Mouse (Mus musculus): ENCODE measurements around the gene Tbk1. TPM values are rescaled to one million over a fixed set of nuclear protein-coding genes. Genes with fewer than 3 reads are reported as not detected.
A peak's percentile ranks its signal among the peaks of the same experiment; 100 is the strongest.

Tbk1 gene
- polyA plus RNA-seq, 1 experiment from 2014 or later: 104 TPM

DNA sequence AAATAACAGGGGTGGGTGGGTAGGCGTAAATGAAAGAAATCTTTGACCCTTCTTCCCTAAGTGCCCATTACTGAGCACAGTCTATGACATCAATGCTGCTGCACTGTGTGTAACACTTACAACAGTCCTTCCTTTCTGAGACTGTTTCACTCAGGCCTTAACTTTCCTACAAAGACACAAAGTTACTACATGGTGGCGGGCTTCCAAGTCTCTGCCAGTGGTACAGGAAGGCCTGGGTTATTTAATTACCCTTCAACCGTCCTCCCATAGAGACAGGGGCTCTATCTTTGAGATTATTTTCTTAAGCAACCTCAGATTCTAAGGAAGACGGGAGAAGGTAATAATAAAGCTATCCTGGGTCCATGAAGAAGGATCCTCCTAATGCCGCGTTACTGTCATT lies 25.9 kb upstream of the Tbk1 start:
- Histone ChIP-seq H3K79me2 (ENCODE audit: inconsistent target) (no peaks in the 10 kb centered on the region), H3K36me3 (ENCODE audit: inconsistent target) (peaks cover 70% of the 10 kb centered on the region), H3K27ac (no peak overlapping the region), H3K4me3 (ENCODE audit: inconsistent target) (no peak overlapping the region)
- 98% methylated on average over 6 of the region's 6 CpGs for WGBS (ENCODE audit: missing documents)

DNA sequence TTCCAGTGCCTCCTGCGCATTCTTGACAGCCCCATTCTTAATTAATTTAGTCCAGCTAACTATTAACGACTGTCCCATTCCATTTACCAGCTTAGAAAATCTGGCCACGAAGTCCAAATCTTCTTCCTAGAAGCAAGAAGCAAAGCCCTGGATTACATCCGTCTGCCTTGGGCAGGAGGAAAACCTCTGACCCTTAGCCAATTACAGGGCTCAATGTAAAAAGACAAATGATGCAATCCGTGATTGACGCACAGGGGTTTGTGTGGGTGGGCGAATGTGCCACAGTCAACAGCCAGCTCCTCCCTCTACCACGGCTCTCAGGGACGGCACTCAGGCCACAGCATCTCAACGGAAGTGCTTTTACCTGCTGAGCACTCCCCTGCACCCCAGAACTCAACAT lies 25.0 kb upstream of the Tbk1 start:
- no peak overlapping the region for H3K4me3 ChIP-seq (ENCODE audit: inconsistent target)
- H3K36me3 ChIP-seq (ENCODE audit: inconsistent target): peaks cover 70% of the 10 kb centered on the region
- H3K27ac ChIP-seq: no peak overlapping the region
- WGBS (ENCODE audit: missing documents): 78% methylated on average over 8 of the region's 10 CpGs
- H3K79me2 ChIP-seq (ENCODE audit: inconsistent target): no peaks in the 10 kb centered on the region

DNA sequence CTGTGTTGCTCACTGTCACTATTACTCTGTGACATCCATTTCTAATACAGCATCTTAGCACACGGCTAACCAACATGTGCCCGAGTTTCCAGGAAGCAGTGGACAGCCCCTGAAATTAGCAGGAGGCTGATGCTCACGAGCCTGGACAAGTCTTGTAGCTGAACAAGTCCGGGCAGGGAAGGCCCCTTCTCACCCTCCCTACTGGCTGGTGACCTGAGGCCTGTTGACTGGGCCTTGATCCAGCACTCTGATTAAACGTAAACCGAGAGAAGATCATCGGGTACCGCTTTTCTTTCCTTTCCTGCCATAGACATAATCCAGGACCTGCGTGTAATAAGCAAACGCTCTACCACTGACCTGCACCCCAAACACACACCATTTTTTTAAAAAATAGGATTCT lies 21.6 kb upstream of the Tbk1 start:
- Histone ChIP-seq H3K36me3 (ENCODE audit: inconsistent target) (peaks cover 81% of the 10 kb centered on the region), H3K4me3 (ENCODE audit: inconsistent target) (no peak overlapping the region), H3K27ac (no peak overlapping the region), H3K79me2 (ENCODE audit: inconsistent target) (no peaks in the 10 kb centered on the region)
- WGBS (ENCODE audit: missing documents): 91% methylated on average over 10 of the region's 10 CpGs

DNA sequence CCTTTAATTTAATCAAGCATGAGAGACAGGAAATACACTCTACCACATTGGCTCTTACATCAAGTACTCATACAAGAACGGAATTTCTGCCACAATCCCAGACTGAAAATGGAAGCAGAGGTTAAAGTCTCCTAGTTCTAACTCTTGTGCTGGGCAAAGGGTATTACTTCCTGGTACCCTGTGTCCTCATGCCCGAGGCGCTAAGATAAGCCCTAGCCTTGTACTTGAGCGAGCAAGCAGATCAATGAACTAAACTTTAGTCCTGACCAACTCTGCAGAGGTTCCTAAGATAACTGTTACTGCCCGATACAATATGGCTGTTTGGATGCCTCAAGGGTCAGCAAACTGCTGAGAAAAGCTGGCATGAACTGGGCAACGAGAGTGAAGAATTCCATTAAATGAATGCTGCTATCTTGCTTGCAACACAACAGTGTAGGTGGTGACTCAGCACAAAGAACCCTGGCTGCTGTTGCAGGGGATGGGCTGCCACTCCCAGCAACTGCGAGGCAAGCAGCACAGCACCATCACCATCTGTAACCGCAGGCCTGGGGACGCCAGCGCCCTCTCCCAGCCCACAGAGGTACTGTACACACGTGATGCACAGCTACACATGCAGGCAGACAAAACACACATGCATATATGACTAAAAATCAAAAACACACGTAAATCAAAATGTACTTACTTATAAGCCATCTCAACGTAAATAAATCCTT lies 18.2 kb upstream of the Tbk1 start:
- H3K27ac ChIP-seq: no peak overlapping the region; the same call in 1 of the 2 replicates
- peaks cover 84% of the 10 kb centered on the region for H3K36me3 ChIP-seq (ENCODE audit: inconsistent target)
- H3K79me2 ChIP-seq (ENCODE audit: inconsistent target): peaks cover 19% of the 10 kb centered on the region
- WGBS (ENCODE audit: missing documents): 93% methylated on average over 12 of the region's 13 CpGs
- no peak overlapping the region for H3K4me3 ChIP-seq (ENCODE audit: inconsistent target)

DNA sequence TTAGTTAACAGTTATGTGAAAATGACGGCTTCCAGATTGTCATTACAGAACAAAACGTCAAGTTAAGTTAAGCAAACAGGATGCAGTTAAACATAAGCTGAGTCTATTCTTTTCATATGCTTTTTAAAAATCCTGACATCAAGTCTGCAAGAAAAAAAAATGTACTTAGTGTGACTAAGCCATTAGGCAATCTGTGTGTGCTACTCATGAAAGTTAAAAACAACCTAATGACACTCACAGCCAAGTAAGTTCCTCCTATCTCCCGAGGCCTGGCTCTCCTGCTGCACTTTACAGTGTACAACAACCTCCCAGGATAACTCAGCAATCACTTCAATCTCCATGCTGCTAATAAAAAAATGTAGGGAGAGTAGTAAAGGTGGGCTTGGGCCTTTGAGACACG lies 17.0 kb upstream of the Tbk1 start:
- 42% methylated on average over 4 of the region's 4 CpGs for WGBS (ENCODE audit: missing documents)
- Histone ChIP-seq H3K27ac (peak overlapping the region; percentile 79), H3K36me3 (ENCODE audit: inconsistent target) (peaks cover 81% of the 10 kb centered on the region), H3K79me2 (ENCODE audit: inconsistent target) (peaks cover 19% of the 10 kb centered on the region), H3K4me3 (ENCODE audit: inconsistent target) (no peak overlapping the region)

DNA sequence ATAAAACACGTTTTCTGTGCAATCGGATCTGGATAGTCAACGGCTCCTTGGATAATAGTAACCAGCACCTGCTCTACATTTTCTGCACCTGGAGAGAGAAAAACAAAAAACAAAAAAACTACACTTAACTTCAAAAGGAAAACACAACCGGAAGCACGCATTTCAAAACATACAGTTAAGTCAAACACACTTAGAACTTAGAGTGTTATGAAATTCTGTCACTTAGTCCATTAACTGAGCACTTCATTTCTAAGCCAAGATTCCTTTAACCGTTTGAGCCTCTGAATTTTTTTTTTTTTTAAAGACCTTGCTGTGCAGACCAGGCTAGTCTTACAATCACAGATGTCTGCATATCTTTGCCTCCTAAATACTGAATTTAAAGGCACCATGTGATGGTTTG lies 14.7 kb upstream of the Tbk1 start:
- Histone ChIP-seq H3K36me3 (ENCODE audit: inconsistent target) (peaks cover 58% of the 10 kb centered on the region), H3K79me2 (ENCODE audit: inconsistent target) (peaks cover 19% of the 10 kb centered on the region), H3K27ac (no peak overlapping the region), H3K4me3 (ENCODE audit: inconsistent target) (no peak overlapping the region)
- WGBS (ENCODE audit: missing documents): 93% methylated on average over 6 of the region's 6 CpGs

DNA sequence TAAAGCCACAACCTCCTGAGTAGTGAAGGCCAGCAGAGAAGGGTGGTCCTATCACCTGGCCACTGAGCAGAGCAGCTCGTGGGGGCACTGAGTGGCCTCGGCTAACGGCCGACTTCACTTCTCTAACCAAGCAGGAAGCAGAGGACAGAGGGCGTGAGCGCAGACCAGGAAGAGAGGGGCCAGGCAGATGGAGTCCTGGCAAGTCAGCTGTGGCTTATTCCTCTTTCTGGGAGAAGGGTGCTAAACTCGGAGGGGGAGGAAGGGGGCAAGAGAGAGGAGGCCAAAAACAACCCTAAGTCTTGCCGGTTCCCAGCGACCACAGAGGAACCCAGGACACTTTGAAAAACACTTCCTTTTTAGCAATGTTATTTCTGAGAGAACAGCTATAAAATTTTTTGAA lies 10.0 kb upstream of the Tbk1 start:
- peak overlapping the region; percentile 93 for H3K27ac ChIP-seq

DNA sequence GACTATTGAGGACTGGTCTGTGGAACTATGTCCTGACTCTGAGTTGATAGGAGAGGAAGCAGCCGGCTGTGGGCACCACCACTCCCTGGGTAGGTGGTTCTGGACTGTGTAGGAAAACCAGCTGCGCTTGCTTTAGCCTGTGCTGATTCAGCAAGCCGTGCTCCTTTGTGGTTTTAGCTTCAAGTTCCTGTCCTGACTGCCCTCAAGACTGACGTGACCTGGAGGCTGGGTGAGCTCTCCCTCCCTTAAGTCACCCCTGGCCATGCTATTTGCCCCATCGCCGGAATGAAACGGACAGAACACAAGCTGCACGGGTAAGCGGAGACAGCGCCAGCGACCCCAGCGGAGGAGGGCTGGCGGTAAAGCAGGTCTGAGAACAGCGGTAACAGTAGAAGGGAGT lies 4.5 kb upstream of the Tbk1 start:
- WGBS (ENCODE audit: missing documents): 9% methylated on average over 14 of the region's 14 CpGs
- H3K27ac ChIP-seq: peak overlapping the region; percentile 84
- H3K4me3 ChIP-seq (ENCODE audit: inconsistent target): peak overlapping the region; percentile 33
- H3K36me3 ChIP-seq (ENCODE audit: inconsistent target): no peaks in the 10 kb centered on the region
- H3K79me2 ChIP-seq (ENCODE audit: inconsistent target): peaks cover 69% of the 10 kb centered on the region

More for the DNA sequence above, 10.0 kb upstream of the Tbk1 start:
- Histone ChIP-seq H3K79me2 (ENCODE audit: inconsistent target) (peaks cover 53% of the 10 kb centered on the region), H3K36me3 (ENCODE audit: inconsistent target) (peaks cover 26% of the 10 kb centered on the region), H3K4me3 (ENCODE audit: inconsistent target) (no peak overlapping the region)
- WGBS (ENCODE audit: missing documents): 0% methylated on average over 8 of the region's 9 CpGs

DNA sequence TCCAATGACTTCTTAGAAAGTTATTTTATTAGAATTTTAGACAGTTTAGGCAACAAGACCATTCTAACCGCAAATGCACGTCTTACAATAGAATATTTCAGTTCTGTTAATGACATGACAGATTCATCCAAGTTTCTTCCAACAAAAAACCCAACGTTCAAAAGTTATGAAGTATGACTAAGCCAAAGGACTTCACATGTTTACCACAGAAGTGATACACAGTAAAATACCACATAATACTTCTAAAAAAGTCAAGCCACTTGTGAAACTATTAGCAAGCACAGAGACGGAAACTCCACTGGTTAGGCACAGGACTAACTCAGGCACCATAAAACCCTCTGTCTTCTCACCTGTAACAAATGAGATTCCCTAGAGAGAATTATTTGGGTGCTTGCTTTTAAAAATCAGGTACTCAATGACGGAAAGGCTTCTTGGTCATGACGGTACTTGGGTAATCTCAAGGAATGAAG lies 819 bp upstream of the Tbk1 start:
- Histone ChIP-seq H3K27ac (peak overlapping the region; percentile 86), H3K36me3 (ENCODE audit: inconsistent target) (peaks cover 16% of the 10 kb centered on the region)
- WGBS (ENCODE audit: missing documents): 31% methylated on average over 6 of the region's 6 CpGs

DNA sequence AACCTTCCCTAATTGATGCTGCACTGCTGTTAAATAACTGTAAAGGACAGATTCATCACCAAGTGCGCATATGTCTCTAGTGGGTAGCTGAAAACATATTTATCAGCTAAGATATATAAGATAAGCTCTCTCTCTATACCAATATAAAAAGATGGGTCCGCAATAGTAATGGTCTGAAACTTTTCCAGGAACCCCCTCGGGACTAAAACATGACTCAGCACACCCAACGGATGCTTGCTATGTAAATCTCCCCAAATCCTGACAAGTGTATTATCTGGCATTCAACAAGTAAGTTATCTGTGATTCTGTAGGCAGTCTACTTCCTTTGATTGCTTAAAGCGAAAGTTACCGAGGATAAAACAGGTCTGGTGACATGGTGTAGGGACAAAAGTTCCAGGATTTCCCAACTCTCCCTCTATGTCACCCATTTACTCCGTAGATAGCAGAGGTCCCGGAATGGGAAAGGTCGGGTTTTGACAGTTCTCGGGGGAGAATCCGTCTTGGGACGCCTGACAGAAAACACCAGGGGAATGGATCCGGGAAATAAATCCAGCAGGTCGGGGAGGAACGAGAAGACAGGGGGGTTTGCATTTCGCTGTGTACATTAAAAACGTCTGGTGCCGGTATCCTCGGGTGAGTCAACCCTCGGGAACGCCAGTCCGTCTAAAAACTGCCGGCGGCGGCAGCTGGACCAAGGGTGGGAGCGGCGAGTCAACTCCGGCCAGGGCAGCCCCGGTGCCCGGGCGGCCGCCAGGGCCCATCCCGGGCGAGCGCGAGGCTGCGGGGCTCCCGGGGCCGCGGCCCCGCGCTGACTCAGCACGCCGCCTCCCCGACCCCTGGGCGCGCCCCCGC lies 570 bp downstream of the Tbk1 start:
- peak overlapping the region; percentile 92 for H3K4me3 ChIP-seq (ENCODE audit: inconsistent target)
- peaks cover 73% of the 10 kb centered on the region for H3K79me2 ChIP-seq (ENCODE audit: inconsistent target)
- peak overlapping the region; percentile 87 for H3K27ac ChIP-seq
- WGBS (ENCODE audit: missing documents): 2% methylated on average over 46 of the region's 48 CpGs
- peaks cover 27% of the 10 kb centered on the region for H3K36me3 ChIP-seq (ENCODE audit: inconsistent target)

More for the DNA sequence above, 819 bp upstream of the Tbk1 start:
- H3K79me2 ChIP-seq (ENCODE audit: inconsistent target): peaks cover 71% of the 10 kb centered on the region
- peak overlapping the region; percentile 59 for H3K4me3 ChIP-seq (ENCODE audit: inconsistent target)

DNA sequence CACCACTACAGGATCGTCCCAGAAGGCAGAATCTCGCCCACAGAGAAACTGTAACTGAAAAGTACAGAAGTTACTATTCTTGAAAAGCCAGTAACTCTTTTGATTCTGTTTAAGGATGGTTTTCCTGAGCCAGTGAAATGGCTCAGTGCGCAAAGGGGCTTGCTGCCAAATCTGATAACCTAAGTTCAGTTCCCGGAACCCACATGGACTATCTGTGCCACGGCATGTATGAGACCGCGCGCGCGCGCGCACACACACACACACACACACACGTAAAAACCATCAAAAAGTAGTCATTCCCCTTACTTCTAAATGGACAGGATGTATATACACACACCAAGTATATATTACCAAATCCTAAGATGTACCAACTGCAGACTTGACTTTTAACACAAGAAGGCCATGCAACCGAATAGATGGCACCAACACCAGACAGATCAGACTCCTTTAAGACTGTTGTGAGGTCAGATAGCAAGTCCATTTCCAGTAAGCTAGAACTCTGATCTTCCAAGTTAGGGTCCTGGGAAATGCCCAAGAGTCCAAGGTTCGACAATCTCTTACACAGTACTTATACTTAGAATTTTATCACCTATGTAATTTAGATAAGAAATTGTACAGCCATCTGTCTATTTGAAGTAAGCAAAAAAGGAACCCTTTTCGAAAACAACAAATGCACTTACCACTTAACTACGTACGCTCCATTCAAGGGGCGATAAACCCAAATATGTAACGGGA lies 1.4 kb downstream of the Tbk1 start:
- peak overlapping the region; percentile 92 for H3K4me3 ChIP-seq (ENCODE audit: inconsistent target)
- WGBS (ENCODE audit: missing documents): 55% methylated on average over 20 of the region's 20 CpGs
- H3K36me3 ChIP-seq (ENCODE audit: inconsistent target): peaks cover 35% of the 10 kb centered on the region
- H3K79me2 ChIP-seq (ENCODE audit: inconsistent target): peaks cover 81% of the 10 kb centered on the region
- peak overlapping the region; percentile 87 for H3K27ac ChIP-seq

DNA sequence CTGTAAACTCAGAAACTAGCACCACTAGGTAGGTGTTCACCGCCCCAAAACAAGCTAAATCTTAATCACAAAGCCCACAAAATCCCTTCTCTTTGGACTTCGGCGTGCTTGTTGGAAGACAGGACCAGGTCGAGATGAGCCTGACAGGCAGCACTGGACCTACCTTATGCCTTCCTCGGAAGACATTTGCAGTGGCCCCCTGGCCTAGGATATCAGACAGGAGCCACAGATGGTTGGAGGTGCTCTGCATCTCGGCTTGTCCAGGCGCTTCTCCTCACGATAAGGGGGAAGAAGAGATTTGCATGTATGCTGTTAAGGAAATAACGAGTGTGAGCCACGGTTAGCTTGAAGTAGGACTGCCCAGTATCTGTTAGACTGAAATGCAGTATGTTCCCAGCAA lies 2.6 kb downstream of the Tbk1 start:
- H3K4me3 ChIP-seq (ENCODE audit: inconsistent target): no peak overlapping the region
- WGBS (ENCODE audit: missing documents): 92% methylated on average over 10 of the region's 10 CpGs
- peaks cover 38% of the 10 kb centered on the region for H3K36me3 ChIP-seq (ENCODE audit: inconsistent target)
- peaks cover 88% of the 10 kb centered on the region for H3K79me2 ChIP-seq (ENCODE audit: inconsistent target)
- H3K27ac ChIP-seq: peak overlapping the region; percentile 31; the same call in 1 of the 2 replicates

DNA sequence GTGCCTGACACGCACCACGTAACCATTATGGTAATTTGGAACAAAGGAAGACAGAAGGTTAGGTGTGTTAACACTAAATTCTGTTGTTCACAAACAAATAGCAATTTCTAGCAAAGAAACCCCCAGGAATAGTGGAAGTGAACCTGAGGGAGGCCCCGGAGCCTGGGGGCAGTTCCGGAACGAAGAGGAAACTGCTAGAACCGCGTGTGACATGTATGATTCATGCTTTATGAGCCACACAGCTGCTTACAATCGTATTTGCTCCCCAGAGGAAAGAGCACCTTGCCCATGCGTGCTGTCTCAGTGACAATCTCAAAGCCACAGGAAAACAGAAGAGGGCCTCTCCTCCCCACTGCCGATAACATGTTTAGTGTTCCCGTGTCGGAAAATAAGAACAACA lies 3.6 kb downstream of the Tbk1 start:
- Histone ChIP-seq H3K27ac (peak overlapping the region; percentile 31), H3K79me2 (ENCODE audit: inconsistent target) (peaks cover 87% of the 10 kb centered on the region), H3K4me3 (ENCODE audit: inconsistent target) (no peak overlapping the region), H3K36me3 (ENCODE audit: inconsistent target) (peaks cover 44% of the 10 kb centered on the region)
- WGBS (ENCODE audit: missing documents): 25% methylated on average over 12 of the region's 12 CpGs

DNA sequence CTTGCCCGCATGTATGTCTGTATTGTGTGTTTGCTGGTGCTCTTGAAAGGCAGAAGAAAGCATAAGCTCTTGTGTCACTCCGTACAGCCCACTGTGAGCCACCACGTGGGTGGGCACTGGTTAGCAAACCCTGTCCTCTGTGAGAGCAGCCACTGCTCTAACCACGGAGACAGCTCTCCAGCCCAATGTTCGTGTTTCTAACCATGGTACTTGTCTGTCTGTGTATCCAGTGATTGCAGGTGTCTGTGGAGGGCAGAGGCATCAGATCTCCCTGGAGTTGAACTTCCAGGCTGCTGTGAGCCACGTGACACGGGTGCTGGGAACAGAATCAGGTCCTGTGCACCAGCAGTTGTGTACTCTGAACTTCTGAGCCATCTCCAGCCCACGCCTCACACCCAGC lies 4.3 kb downstream of the Tbk1 start:
- Histone ChIP-seq H3K79me2 (ENCODE audit: inconsistent target) (peaks cover 88% of the 10 kb centered on the region), H3K27ac (peak overlapping the region; percentile 31), H3K4me3 (ENCODE audit: inconsistent target) (no peak overlapping the region), H3K36me3 (ENCODE audit: inconsistent target) (peaks cover 52% of the 10 kb centered on the region)
- 90% methylated on average over 8 of the region's 8 CpGs for WGBS (ENCODE audit: missing documents)
